Mouse (Mus musculus) left cerebral cortex, postnatal 36 days (tissue): ENCODE measurements at regions not wholly inside any gene's neighbourhood (a gene's known extent, or its start where the extent isn't known, plus 50 kb on each side); places are given as distances from the start of the nearest gene placed in this dataset. TPM values are rescaled to one million over a fixed set of nuclear protein-coding genes. Genes with fewer than 3 reads are reported as not detected.

Experiments used
- microRNA-seq: library from miRNA; unstranded; fragments of <30 nt; microRNA quantifications from one replicate; pipeline ENCODE4 v1.2.0, GENCODE M21; 2022

Small RNAs in the stretch of these regions (microRNA-seq; reads per million reads assigned to microRNA genes)
- not detected for gene Gm26190
